Mouse (Mus musculus): ENCODE measurements at regions not wholly inside any gene's neighbourhood (a gene's known extent, or its start where the extent isn't known, plus 50 kb on each side); places are given as distances from the start of the nearest gene placed in this dataset.

- no peak overlapping the region for H3K4me3 ChIP-seq (ENCODE audit: low read depth, low read length)
- H3K9ac ChIP-seq (ENCODE audit: low read depth, low read length) = no peak overlapping the region
- no peak for TF ChIP-seq CTCF (IDR thresholded peaks at IDR 0.05; ENCODE audit: low read depth)
- no peaks in the 10 kb centered on the region for H3K36me3 ChIP-seq (ENCODE audit: control insufficient read depth, insufficient read depth)
- no peak for ATAC-seq
- 73% methylated on average over 1 of the region's 1 CpGs for WGBS
- no peak overlapping the region for H3K27ac ChIP-seq (ENCODE audit: low read depth, low read length)
- H3K4me2 ChIP-seq (replicated peaks; ENCODE audit: low read depth) = no peak overlapping the region
- no peaks in the 10 kb centered on the region for H3K9me3 ChIP-seq (ENCODE audit: control insufficient read depth)
- no peaks in the 10 kb centered on the region for H3K4me1 ChIP-seq (replicated peaks; ENCODE audit: control insufficient read depth, insufficient read depth, low read length)
- no peaks in the 10 kb centered on the region for H3K27me3 ChIP-seq (replicated peaks; ENCODE audit: control insufficient read depth, insufficient read depth, low read length)
Measured at GRCm38 (mm10) chr12:65674916-65675660, 449.8 kb downstream of the Wdr20rt start.

- ATAC-seq = no peak
- Histone ChIP-seq H3K36me3 (ENCODE audit: control insufficient read depth, insufficient read depth) (no peaks in the 10 kb centered on the region), H3K4me2 (replicated peaks; ENCODE audit: low read depth) (no peak overlapping the region), H3K9ac (ENCODE audit: low read depth, low read length) (no peak overlapping the region), H3K4me3 (ENCODE audit: low read depth, low read length) (no peak overlapping the region), H3K27me3 (replicated peaks; ENCODE audit: control insufficient read depth, insufficient read depth, low read length) (no peaks in the 10 kb centered on the region), H3K27ac (ENCODE audit: low read depth, low read length) (no peak overlapping the region), H3K4me1 (replicated peaks; ENCODE audit: control insufficient read depth, insufficient read depth, low read length) (no peaks in the 10 kb centered on the region), H3K9me3 (ENCODE audit: control insufficient read depth) (no peaks in the 10 kb centered on the region)
- 66% methylated on average over 2 of the region's 2 CpGs for WGBS
- TF ChIP-seq CTCF (IDR thresholded peaks at IDR 0.05; ENCODE audit: low read depth) = no peak
Measured at GRCm38 (mm10) chr12:65680335-65680734, 455.0 kb downstream of the Wdr20rt start.

GRCm38 (mm10) chr12:65681826-65682225 is 456.5 kb downstream of the Wdr20rt start:
- no peaks in the 10 kb centered on the region for H3K27me3 ChIP-seq (replicated peaks; ENCODE audit: control insufficient read depth, insufficient read depth, low read length)
- no peaks in the 10 kb centered on the region for H3K36me3 ChIP-seq (ENCODE audit: control insufficient read depth, insufficient read depth)
- no peak overlapping the region for H3K27ac ChIP-seq (ENCODE audit: low read depth, low read length)
- no peak for ATAC-seq
- no peak for TF ChIP-seq CTCF (IDR thresholded peaks at IDR 0.05; ENCODE audit: low read depth)
- H3K9ac ChIP-seq (ENCODE audit: low read depth, low read length) = no peak overlapping the region
- no peak overlapping the region for H3K4me2 ChIP-seq (replicated peaks; ENCODE audit: low read depth)
- H3K4me3 ChIP-seq (ENCODE audit: low read depth, low read length) = no peak overlapping the region
- H3K9me3 ChIP-seq (ENCODE audit: control insufficient read depth) = no peaks in the 10 kb centered on the region
- 87% methylated on average over 6 of the region's 6 CpGs for WGBS
- no peaks in the 10 kb centered on the region for H3K4me1 ChIP-seq (replicated peaks; ENCODE audit: control insufficient read depth, insufficient read depth, low read length)

- no peak overlapping the region for H3K27ac ChIP-seq (ENCODE audit: low read depth, low read length)
- H3K27me3 ChIP-seq (replicated peaks; ENCODE audit: control insufficient read depth, insufficient read depth, low read length) = no peaks in the 10 kb centered on the region
- no peak overlapping the region for H3K9ac ChIP-seq (ENCODE audit: low read depth, low read length)
- 11% methylated on average over 1 of the region's 1 CpGs for WGBS
- no peak for TF ChIP-seq CTCF (IDR thresholded peaks at IDR 0.05; ENCODE audit: low read depth)
- no peak overlapping the region for H3K4me3 ChIP-seq (ENCODE audit: low read depth, low read length)
- no peak overlapping the region for H3K4me2 ChIP-seq (replicated peaks; ENCODE audit: low read depth)
- no peaks in the 10 kb centered on the region for H3K4me1 ChIP-seq (replicated peaks; ENCODE audit: control insufficient read depth, insufficient read depth, low read length)
- H3K36me3 ChIP-seq (ENCODE audit: control insufficient read depth, insufficient read depth) = no peaks in the 10 kb centered on the region
- ATAC-seq = no peak
- H3K9me3 ChIP-seq (ENCODE audit: control insufficient read depth) = no peaks in the 10 kb centered on the region
Measured at GRCm38 (mm10) chr12:65704985-65705384, 479.7 kb downstream of the Wdr20rt start.

- no peaks in the 10 kb centered on the region for H3K36me3 ChIP-seq (ENCODE audit: control insufficient read depth, insufficient read depth)
- 76% methylated on average over 2 of the region's 2 CpGs for WGBS
- no peak overlapping the region for H3K9ac ChIP-seq (ENCODE audit: low read depth, low read length)
- no peaks in the 10 kb centered on the region for H3K9me3 ChIP-seq (ENCODE audit: control insufficient read depth)
- H3K27me3 ChIP-seq (replicated peaks; ENCODE audit: control insufficient read depth, insufficient read depth, low read length) = no peaks in the 10 kb centered on the region
- no peaks in the 10 kb centered on the region for H3K4me1 ChIP-seq (replicated peaks; ENCODE audit: control insufficient read depth, insufficient read depth, low read length)
- no peak for ATAC-seq
- no peak overlapping the region for H3K27ac ChIP-seq (ENCODE audit: low read depth, low read length)
- no peak overlapping the region for H3K4me3 ChIP-seq (ENCODE audit: low read depth, low read length)
- no peak for TF ChIP-seq CTCF (IDR thresholded peaks at IDR 0.05; ENCODE audit: low read depth)
- no peak overlapping the region for H3K4me2 ChIP-seq (replicated peaks; ENCODE audit: low read depth)
Measured at GRCm38 (mm10) chr12:65712304-65712703, 487.0 kb downstream of the Wdr20rt start.

Data from intestine, postnatal 0 days (tissue).